Mouse (Mus musculus): Measurements from ENCODE around the gene Mettl8. TPM values are rescaled to one million over a fixed set of nuclear protein-coding genes. Genes with fewer than 3 reads are reported as not detected.

Gene Mettl8
- total and polyA plus RNA-seq, 3 experiments: 20.0 to 21.7 TPM; not detected in 1

- no peak for DNase-seq (ENCODE audit: low read depth, low spot score)
- Histone ChIP-seq H3K9me3 (replicated peaks; ENCODE audit: insufficient read depth, low read length) (no peaks in the 10 kb centered on the region), H3K27me3 (ENCODE audit: control insufficient read depth in 1 of 2, insufficient read depth in 2 of 2, low read length in 2 of 2) (no peaks in the 10 kb centered on the region), H3K27ac (ENCODE audit: control insufficient read depth, low read depth, low read length) (no peak overlapping the region), H3K4me3 (ENCODE audit: control insufficient read depth in 1 of 2, insufficient read depth in 1 of 2, low read depth in 2 of 2, low read length in 2 of 2) (no peak overlapping the region), H3K9ac (ENCODE audit: control insufficient read depth, low read depth, low read length, poor library complexity, severe bottlenecking) (no peak overlapping the region), H3K4me1 (ENCODE audit: control insufficient read depth in 1 of 2, insufficient read depth in 2 of 2, low read length in 2 of 2) (peaks cover 2 to 10% of the 10 kb centered on the region in 2 experiments; a peak in 3 of 4 replicates), H3K36me3 (ENCODE audit: control insufficient read depth in 1 of 2, insufficient read depth in 2 of 2, low read length in 2 of 2) (peaks cover 0 to 8% of the 10 kb centered on the region in 2 experiments; a peak in 2 of 4 replicates), H3K79me2 (ENCODE audit: control insufficient read depth, insufficient read depth, low read length, poor library complexity) (no peaks in the 10 kb centered on the region; the same call in 1 of the 2 replicates)
- TF ChIP-seq HCFC1 (IDR thresholded peaks at IDR 0.05; ENCODE audit: low read depth, low read length): no peak
- TF ChIP-seq NRF1 (IDR thresholded peaks at IDR 0.05; ENCODE audit: insufficient read depth, low read depth, low read length, poor library complexity, severe bottlenecking): no peak
- no peak for TF ChIP-seq GABPA (IDR thresholded peaks at IDR 0.05; ENCODE audit: low read depth, low read length)
- TF ChIP-seq MXI1 (IDR thresholded peaks at IDR 0.05; ENCODE audit: low read depth, low read length): no peak
- TF ChIP-seq ZNF384 (IDR thresholded peaks at IDR 0.05; ENCODE audit: low read depth, low read length): no peak
- no peak for TF ChIP-seq BHLHE40 (IDR thresholded peaks at IDR 0.05; ENCODE audit: borderline replicate concordance, low read depth, low read length)
- TF ChIP-seq NELFE (IDR thresholded peaks at IDR 0.05; ENCODE audit: low read depth, low read length): no peak
- no peak for TF ChIP-seq TBP (IDR thresholded peaks at IDR 0.05; ENCODE audit: low read depth, low read length)
- TF ChIP-seq TCF12 (IDR thresholded peaks at IDR 0.05; ENCODE audit: low read depth, low read length): no peak
- TF ChIP-seq ELF1 (IDR thresholded peaks at IDR 0.05; ENCODE audit: low read depth, low read length): no peak
- no peak for TF ChIP-seq ZKSCAN1 (IDR thresholded peaks at IDR 0.05; ENCODE audit: low read depth, low read length)
- no peak for TF ChIP-seq MYB (IDR thresholded peaks at IDR 0.05; ENCODE audit: low read depth, low read length)
- no peak for TF ChIP-seq SMC3 (IDR thresholded peaks at IDR 0.05; ENCODE audit: low read depth, low read length)
- TF ChIP-seq GATA1 (IDR thresholded peaks at IDR 0.05; ENCODE audit: low read depth, low read length): no peak
- TF ChIP-seq CHD2 (IDR thresholded peaks at IDR 0.05; ENCODE audit: low read length): no peak
Observed at GRCm38 (mm10) chr2:70940826-70941225, 114.6 kb downstream of the Mettl8 start.

- Histone ChIP-seq H3K9ac (ENCODE audit: control insufficient read depth, low read depth, low read length, poor library complexity, severe bottlenecking) (peak overlapping the region; percentile 85), H3K4me3 (ENCODE audit: control insufficient read depth in 1 of 2, insufficient read depth in 1 of 2, low read depth in 2 of 2, low read length in 2 of 2) (peak overlapping the region; percentile 81 to 89), H3K27ac (ENCODE audit: control insufficient read depth, low read depth, low read length) (peak overlapping the region; percentile 84), H3K27me3 (ENCODE audit: control insufficient read depth in 1 of 2, insufficient read depth in 2 of 2, low read length in 2 of 2) (no peaks in the 10 kb centered on the region), H3K4me1 (ENCODE audit: control insufficient read depth in 1 of 2, insufficient read depth in 2 of 2, low read length in 2 of 2) (peaks cover 2 to 10% of the 10 kb centered on the region in 2 experiments; a peak in 3 of 4 replicates), H3K36me3 (ENCODE audit: control insufficient read depth in 1 of 2, insufficient read depth in 2 of 2, low read length in 2 of 2) (peaks cover 0 to 8% of the 10 kb centered on the region in 2 experiments; a peak in 2 of 4 replicates), H3K9me3 (replicated peaks; ENCODE audit: insufficient read depth, low read length) (no peaks in the 10 kb centered on the region), H3K79me2 (ENCODE audit: control insufficient read depth, insufficient read depth, low read length, poor library complexity) (no peaks in the 10 kb centered on the region; the same call in 1 of the 2 replicates)
- DNase-seq (ENCODE audit: low read depth, low spot score): peak; percentile 94
- TF ChIP-seq CHD1 (IDR thresholded peaks at IDR 0.05; ENCODE audit: low read depth, low read length) (no peak), MYB (IDR thresholded peaks at IDR 0.05; ENCODE audit: low read depth, low read length) (no peak), TAL1 (IDR thresholded peaks at IDR 0.05; ENCODE audit: low read length) (peak; percentile 64), E2F4 (IDR thresholded peaks at IDR 0.05; ENCODE audit: borderline replicate concordance, low read depth, low read length) (no peak), KAT2A (conservative IDR thresholded peaks at IDR 0.05; ENCODE audit: low read depth, low read length) (no peak), ETS1 (IDR thresholded peaks at IDR 0.05; ENCODE audit: low read depth, low read length) (peak; percentile 65), JUND (IDR thresholded peaks at IDR 0.05; ENCODE audit: low read depth, low read length) (no peak), CTCF (IDR thresholded peaks at IDR 0.05 in 2 of 3, conservative IDR thresholded peaks at IDR 0.05 in 1 of 3; ENCODE audit: control insufficient read depth in 1 of 3, insufficient read depth in 1 of 3, low read depth in 2 of 3, low read length in 3 of 3, poor library complexity in 1 of 3, severe bottlenecking in 1 of 3) (no peak), POLR2AphosphoS2 (IDR thresholded peaks at IDR 0.05; ENCODE audit: low read length) (peak; percentile 71; the same call in 1 of the 2 replicates), MAX (IDR thresholded peaks at IDR 0.05; ENCODE audit: low read length) (peak; percentile 16; the same call in 1 of the 2 replicates), RAD21 (IDR thresholded peaks at IDR 0.05; ENCODE audit: low read depth, low read length) (no peak), SIN3A (IDR thresholded peaks at IDR 0.05; ENCODE audit: low read length) (no peak), ZKSCAN1 (IDR thresholded peaks at IDR 0.05; ENCODE audit: low read depth, low read length) (no peak), MAZ (IDR thresholded peaks at IDR 0.05; ENCODE audit: low read depth, low read length) (no peak), ZC3H11A (IDR thresholded peaks at IDR 0.05; ENCODE audit: low read depth, low read length) (no peak), ZMIZ1 (IDR thresholded peaks at IDR 0.05; ENCODE audit: low read depth, low read length) (no peak; the same call in 1 of the 2 replicates), CHD2 (IDR thresholded peaks at IDR 0.05; ENCODE audit: low read length) (no peak), GATA1 (IDR thresholded peaks at IDR 0.05; ENCODE audit: low read depth, low read length) (peak; percentile 69), MYC (IDR thresholded peaks at IDR 0.05; ENCODE audit: low read depth, low read length) (peak; percentile 59; the same call in 1 of the 2 replicates), SMC3 (IDR thresholded peaks at IDR 0.05; ENCODE audit: low read depth, low read length) (no peak), NRF1 (IDR thresholded peaks at IDR 0.05; ENCODE audit: insufficient read depth, low read depth, low read length, poor library complexity, severe bottlenecking) (no peak), POLR2A (IDR thresholded peaks at IDR 0.05; ENCODE audit: control insufficient read depth in 1 of 2, insufficient read depth in 1 of 2, low read depth in 1 of 2, low read length in 2 of 2, poor library complexity in 1 of 2) (peak in 1 of 2 experiments; percentile 86; a peak in 2 of 4 replicates), BHLHE40 (IDR thresholded peaks at IDR 0.05; ENCODE audit: borderline replicate concordance, low read depth, low read length) (no peak)
Observed at GRCm38 (mm10) chr2:70938844-70939494, 116.4 kb downstream of the Mettl8 start.
